Mouse (Mus musculus): ENCODE results near the gene Fndc11. TPM values are rescaled to one million over a fixed set of nuclear protein-coding genes. Genes with fewer than 3 reads are reported as not detected.

Gene Fndc11
- polyA plus RNA-seq, 1 experiment from 2014 or later, result 0.09 TPM

Other genes with a start within 250 kb of the Fndc11 start
- 0.71 and 1.1 TPM in 2 replicates for gene Col20a1, start 233.5 kb upstream of the Fndc11 start, polyA plus RNA-seq (2015; fragmentation: Nextera tagmentation; extraction: Ambion mirVana)
- 2.2 and 3.0 TPM in 2 replicates for gene Chrna4, start 176.5 kb upstream of the Fndc11 start, polyA plus RNA-seq (2015; fragmentation: Nextera tagmentation; extraction: Ambion mirVana)
- 1.5 TPM in 2 replicates for gene Kcnq2, start 84.7 kb upstream of the Fndc11 start, polyA plus RNA-seq (2015; fragmentation: Nextera tagmentation; extraction: Ambion mirVana)
- gene Eef1a2, start 63.0 kb upstream of the Fndc11 start, polyA plus RNA-seq (2015; fragmentation: Nextera tagmentation; extraction: Ambion mirVana), result 0.18 and 0.36 TPM in 2 replicates
- 249 and 269 TPM in 2 replicates for gene Ppdpf, start 32.8 kb upstream of the Fndc11 start, polyA plus RNA-seq (2015; fragmentation: Nextera tagmentation; extraction: Ambion mirVana)
- 0.12 TPM in 1 of 2 replicates, not detected in the other for gene Ptk6, start 17.2 kb upstream of the Fndc11 start, polyA plus RNA-seq (2015; fragmentation: Nextera tagmentation; extraction: Ambion mirVana)
- 0.06 and 0.18 TPM in 2 replicates for gene Srms, start 6.8 kb upstream of the Fndc11 start, polyA plus RNA-seq (2015; fragmentation: Nextera tagmentation; extraction: Ambion mirVana)
- 2.1 and 2.3 TPM in 2 replicates for gene Helz2, start 22.0 kb downstream of the Fndc11 start, polyA plus RNA-seq (2015; fragmentation: Nextera tagmentation; extraction: Ambion mirVana)
- gene Gmeb2, start 68.0 kb downstream of the Fndc11 start, polyA plus RNA-seq (2015; fragmentation: Nextera tagmentation; extraction: Ambion mirVana), result 12.2 and 13.2 TPM in 2 replicates
- gene Stmn3, start 94.5 kb downstream of the Fndc11 start, polyA plus RNA-seq (2015; fragmentation: Nextera tagmentation; extraction: Ambion mirVana), result 37.6 and 39.0 TPM in 2 replicates
- gene Rtel1, start 99.7 kb downstream of the Fndc11 start, polyA plus RNA-seq (2015; fragmentation: Nextera tagmentation; extraction: Ambion mirVana), result 35.4 and 39.2 TPM in 2 replicates
- gene Zgpat, start 144.9 kb downstream of the Fndc11 start, polyA plus RNA-seq (2015; fragmentation: Nextera tagmentation; extraction: Ambion mirVana), result 36.2 and 38.5 TPM in 2 replicates
- gene Arfrp1, start 145.4 kb downstream of the Fndc11 start, polyA plus RNA-seq (2015; fragmentation: Nextera tagmentation; extraction: Ambion mirVana), result 58.6 and 62.4 TPM in 2 replicates
- 18.2 and 20.2 TPM in 2 replicates for gene Lime1, start 160.1 kb downstream of the Fndc11 start, polyA plus RNA-seq (2015; fragmentation: Nextera tagmentation; extraction: Ambion mirVana)
- gene Zbtb46, start 239.4 kb downstream of the Fndc11 start, polyA plus RNA-seq (2015; fragmentation: Nextera tagmentation; extraction: Ambion mirVana), result 9.7 and 10.0 TPM in 2 replicates

All from stomach, embryonic 15.5 days (tissue).